23 mouse cellular contexts compared by ENCODE assay signal in the genomic region with DNA sequence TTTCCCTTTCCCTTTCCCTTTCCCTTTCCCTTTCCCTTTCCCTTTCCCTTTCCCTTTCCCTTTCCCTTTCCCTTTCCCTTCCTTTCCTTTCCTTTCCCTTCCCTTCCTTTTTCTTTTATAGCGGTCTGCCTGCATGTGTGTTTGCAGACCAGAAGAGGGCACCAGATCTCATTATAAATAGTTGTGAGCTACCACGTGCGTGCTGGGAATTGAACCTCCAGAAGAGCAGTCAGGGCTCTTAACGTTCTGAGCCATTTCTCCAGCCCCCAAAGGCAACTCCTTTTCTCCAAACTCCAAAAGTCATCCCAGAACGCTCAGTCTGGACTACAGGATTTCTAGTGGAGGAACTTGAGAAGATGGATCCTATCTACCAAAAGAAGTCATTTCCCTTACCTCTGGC. TPM values are rescaled to one million over a fixed set of nuclear protein-coding genes. Genes with fewer than 3 reads are reported as not detected.
A peak's percentile ranks its signal among the peaks of the same experiment; 100 is the strongest.
DNase-seq lines count a peak whose midpoint lies in the region; ATAC-seq and TF ChIP-seq lines count a peak whose summit lies in the region.
"Had no signal": no experiment of that assay in that cellular context is flagged by ENCODE, and none has a peak within 500 bp of the region (broad histone marks: within the 10 kb centered on the region; RNA-seq: fewer than 3 reads in every experiment).

No protein-coding gene starts in this region.

- ATAC-seq in kidney, postnatal 0 days (replicated peaks; ENCODE audit: low FRiP score, low read depth), result no peak
- no peak for ATAC-seq in midbrain, postnatal 0 days (ENCODE audit: low FRiP score)
- no peak for ATAC-seq in midbrain, embryonic 14.5 days (ENCODE audit: low FRiP score, low TSS enrichment)
- ATAC-seq: forebrain, postnatal 0 days had no signal

- no peak for DNase-seq in kidney, postnatal 0 days (ENCODE audit: low spot score)
- DNase-seq in kidney, postnatal 14 days, result no peak
- no peak for DNase-seq in midbrain, postnatal 0 days (ENCODE audit: low spot score)
- no peak for DNase-seq in midbrain, embryonic 14.5 days
- DNase-seq in ZHBTc4 (ENCODE audit: low read depth, low spot score), result peak; percentile 72
- no peak for DNase-seq in gastrocnemius, postnatal 14 days
- DNase-seq in retina, postnatal 1 day, result no peak
- DNase-seq: adrenal gland, adult 8-10 months; cerebellum, adult 18-20 months; cerebellum, postnatal 25 days; forebrain, postnatal 0 days; gastrocnemius, postnatal 36 days; heart, postnatal 4 days; kidney, adult 11 months; kidney, postnatal 10 days; liver; right cerebral cortex, postnatal 14 days; thymus, postnatal 14 days had no signal

- 0 out of 2 replicates have a peak, but pooled peaks cover 4% of the 10 kb centered on the region for H3K4me1 ChIP-seq in kidney, postnatal 0 days (replicated peaks; ENCODE audit: insufficient read depth, low read length)
- H3K4me1 ChIP-seq in midbrain, postnatal 0 days (ENCODE audit: insufficient read depth, low read length), result no peaks in the 10 kb centered on the region
- H3K4me1 ChIP-seq in midbrain, embryonic 14.5 days (ENCODE audit: control insufficient read depth, insufficient read depth, low read length), result no peaks in the 10 kb centered on the region; the same call in 1 of the 2 replicates

- H3K27me3 ChIP-seq in kidney, postnatal 0 days (ENCODE audit: insufficient read depth, low read length), result no peaks in the 10 kb centered on the region
- no peaks in the 10 kb centered on the region for H3K27me3 ChIP-seq in midbrain, postnatal 0 days (ENCODE audit: insufficient read depth, low read length)
- H3K27me3 ChIP-seq in midbrain, embryonic 14.5 days (ENCODE audit: control insufficient read depth, insufficient read depth, low read length), result 0 out of 2 replicates have a peak, but pooled peaks cover 6% of the 10 kb centered on the region
- H3K27me3 ChIP-seq: lung, embryonic 15.5 days had no signal

- 25% methylated on average over 5 of the region's 5 CpGs for WGBS in kidney, postnatal 0 days
- WGBS in midbrain, postnatal 0 days, result 22% methylated on average over 5 of the region's 5 CpGs
- WGBS in midbrain, embryonic 14.5 days, result 25% methylated on average over 5 of the region's 5 CpGs

- no peak overlapping the region for H3K4me3 ChIP-seq in kidney, postnatal 0 days (replicated peaks; ENCODE audit: low read depth, low read length)
- no peak overlapping the region for H3K4me3 ChIP-seq in midbrain, postnatal 0 days (ENCODE audit: low read depth, low read length)
- no peak overlapping the region for H3K4me3 ChIP-seq in midbrain, embryonic 14.5 days (replicated peaks; ENCODE audit: low read depth, low read length)
- H3K4me3 ChIP-seq: embryonic facial prominence, embryonic 12.5 days; limb, embryonic 10.5 days; lung, embryonic 15.5 days had no signal

- no peak overlapping the region for H3K4me2 ChIP-seq in kidney, postnatal 0 days (ENCODE audit: low read length)
- no peak overlapping the region for H3K4me2 ChIP-seq in midbrain, postnatal 0 days (ENCODE audit: low read depth, low read length, poor library complexity, severe bottlenecking)
- H3K4me2 ChIP-seq in midbrain, embryonic 14.5 days (ENCODE audit: low read length), result no peak overlapping the region
- H3K4me2 ChIP-seq: embryonic facial prominence, embryonic 12.5 days; hindbrain, embryonic 14.5 days; lung, embryonic 15.5 days had no signal

- no peak overlapping the region for H3K27ac ChIP-seq in kidney, postnatal 0 days
- no peak overlapping the region for H3K27ac ChIP-seq in midbrain, postnatal 0 days (ENCODE audit: low read depth, low read length)
- no peak overlapping the region for H3K27ac ChIP-seq in midbrain, embryonic 14.5 days (replicated peaks; ENCODE audit: low read depth, low read length)
- H3K27ac ChIP-seq: embryonic facial prominence, embryonic 12.5 days; hindbrain, embryonic 14.5 days; limb, embryonic 10.5 days; lung, embryonic 15.5 days; macrophage had no signal

- intact Hi-C loops in gastrocnemius, postnatal 14 days (cut with DNase I; ENCODE audit: low total_unique reads), result no loop called here

- no peaks in the 10 kb centered on the region for H3K9me3 ChIP-seq in kidney, postnatal 0 days (replicated peaks; ENCODE audit: low read length)
- no peaks in the 10 kb centered on the region for H3K9me3 ChIP-seq in midbrain, postnatal 0 days (ENCODE audit: low read length)
- no peaks in the 10 kb centered on the region for H3K9me3 ChIP-seq in midbrain, embryonic 14.5 days (ENCODE audit: control insufficient read depth, low read length)
- H3K9me3 ChIP-seq: embryonic facial prominence, embryonic 12.5 days; limb, embryonic 10.5 days; lung, embryonic 15.5 days had no signal

- peak; percentile 46 for TF ChIP-seq CTCF in kidney, postnatal 0 days (IDR thresholded peaks at IDR 0.05; ENCODE audit: low read depth)
- TF ChIP-seq CTCF in midbrain, postnatal 0 days (IDR thresholded peaks at IDR 0.05), result peak; percentile 28; the same call in 1 of the 2 replicates

- no peaks in the 10 kb centered on the region for H3K36me3 ChIP-seq in kidney, postnatal 0 days (ENCODE audit: insufficient read depth, low read length)
- no peaks in the 10 kb centered on the region for H3K36me3 ChIP-seq in midbrain, postnatal 0 days (ENCODE audit: insufficient read depth, low read length)
- H3K36me3 ChIP-seq in midbrain, embryonic 14.5 days (ENCODE audit: control insufficient read depth, insufficient read depth, low read length), result no peaks in the 10 kb centered on the region
- H3K36me3 ChIP-seq: embryonic facial prominence, embryonic 12.5 days; limb, embryonic 10.5 days; lung, embryonic 15.5 days had no signal

- H3K9ac ChIP-seq in kidney, postnatal 0 days (ENCODE audit: low read depth, low read length), result no peak overlapping the region
- no peak overlapping the region for H3K9ac ChIP-seq in midbrain, postnatal 0 days (replicated peaks; ENCODE audit: low read length, poor library complexity, severe bottlenecking)
- no peak overlapping the region for H3K9ac ChIP-seq in midbrain, embryonic 14.5 days (replicated peaks; ENCODE audit: low read length)
- H3K9ac ChIP-seq: embryonic facial prominence, embryonic 12.5 days; forebrain, postnatal 0 days; hindbrain, embryonic 14.5 days; lung, embryonic 15.5 days had no signal

RNA-seq across cellular contexts. Expression of a gene that starts 5.1 kb away (rescaled TPM):
- polyA plus RNA-seq in kidney, postnatal 0 days (2015; fragmentation: Nextera tagmentation; extraction: Ambion mirVana), result 71.3 and 77.0 TPM in 2 replicates
- total RNA-seq in midbrain, postnatal 0 days (2014; rRNA removed), result 25.8 and 32.7 TPM in 2 replicates
- polyA plus RNA-seq in midbrain, postnatal 0 days (2015; fragmentation: Nextera tagmentation; extraction: Ambion mirVana), result 39.8 and 44.5 TPM in 2 replicates
- polyA plus RNA-seq in midbrain, embryonic 14.5 days (2014; fragmentation: Nextera tagmentation; extraction: Ambion mirVana), result 20.6 and 24.6 TPM in 2 replicates
- 10 to 100 TPM; 48.0 to 48.7 TPM for total RNA-seq in gastrocnemius, postnatal 14 days (2021)

RNA-seq across cellular contexts. Expression of a gene that starts 27.6 kb away (rescaled TPM):
- polyA plus RNA-seq in kidney, postnatal 0 days (2015; fragmentation: Nextera tagmentation; extraction: Ambion mirVana), result 41.8 and 44.8 TPM in 2 replicates
- total RNA-seq in midbrain, postnatal 0 days (2014; rRNA removed), result 0.33 and 1.2 TPM in 2 replicates
- 0.63 and 0.92 TPM in 2 replicates for polyA plus RNA-seq in midbrain, postnatal 0 days (2015; fragmentation: Nextera tagmentation; extraction: Ambion mirVana)
- polyA plus RNA-seq in midbrain, embryonic 14.5 days (2014; fragmentation: Nextera tagmentation; extraction: Ambion mirVana), result 0.32 and 1.1 TPM in 2 replicates
- under 1 TPM; 0.16 to 0.51 TPM for total RNA-seq in gastrocnemius, postnatal 14 days (2021)

RNA-seq across cellular contexts. Expression of a gene that starts 33.6 kb away (rescaled TPM):
- polyA plus RNA-seq in kidney, postnatal 0 days (2015; fragmentation: Nextera tagmentation; extraction: Ambion mirVana), result 122 and 127 TPM in 2 replicates
- 19.4 and 29.7 TPM in 2 replicates for total RNA-seq in midbrain, postnatal 0 days (2014; rRNA removed)
- polyA plus RNA-seq in midbrain, postnatal 0 days (2015; fragmentation: Nextera tagmentation; extraction: Ambion mirVana), result 34.8 and 36.5 TPM in 2 replicates
- polyA plus RNA-seq in midbrain, embryonic 14.5 days (2014; fragmentation: Nextera tagmentation; extraction: Ambion mirVana), result 15.3 and 22.0 TPM in 2 replicates
- total RNA-seq in gastrocnemius, postnatal 14 days (2021), result 10 to 100 TPM; 12.4 to 16.8 TPM

Comparison
In these comparisons a context has a peak if more than half of its experiments do, and no peak if none do; other contexts are left out.
1. RNA of a gene that starts 27.6 kb away (polyA plus RNA-seq): 41.8 to 44.8 TPM in kidney, postnatal 0 days; 0.63 to 0.92 TPM in midbrain, postnatal 0 days and 0.32 to 1.1 TPM in midbrain, embryonic 14.5 days; every median in the first group is over 10 times any median in the second.